Mouse (Mus musculus) spleen, adult 2 months (tissue): ENCODE data around the gene Snx4.

Experiments
- CTCF ChIP-seq: fragments of 200-500 bp; IDR thresholded peaks from 2 replicates; pipeline ENCODE4 v1.5.1; 2011; ENCODE audit warnings: mild to moderate bottlenecking, inconsistent platforms; ENCODE audit not compliant: insufficient read depth, insufficient read length, insufficient replicate concordance; ENCODE audit errors: extremely low read depth
- POLR2A ChIP-seq: fragments of 200-500 bp; IDR thresholded peaks from 2 replicates; pipeline ENCODE4 v1.6.1; 2011; ENCODE audit warnings: low read depth, low read length, inconsistent platforms

GRCm38 (mm10) chr16:33344379-33344778 lies 93.1 kb downstream of the Snx4 start:
- TF ChIP-seq CTCF: no peak
- no peak for TF ChIP-seq POLR2A
